Mouse (Mus musculus) testis, postnatal 10 days (tissue): ENCODE measurements at regions not wholly inside any gene's neighbourhood (a gene's known extent, or its start where the extent isn't known, plus 50 kb on each side); places are given as distances from the start of the nearest gene placed in this dataset.
"Not testable (repeated sequence)": the region's sequence is repeated elsewhere in the genome, so short reads cannot be mapped to it uniquely, and the experiment has no call there.

ENCODE experiments used
- DNase-seq: peaks from one replicate; pipeline ENCODE4 v3.0.0; 2021; ENCODE audit warnings: low spot score

DNA sequence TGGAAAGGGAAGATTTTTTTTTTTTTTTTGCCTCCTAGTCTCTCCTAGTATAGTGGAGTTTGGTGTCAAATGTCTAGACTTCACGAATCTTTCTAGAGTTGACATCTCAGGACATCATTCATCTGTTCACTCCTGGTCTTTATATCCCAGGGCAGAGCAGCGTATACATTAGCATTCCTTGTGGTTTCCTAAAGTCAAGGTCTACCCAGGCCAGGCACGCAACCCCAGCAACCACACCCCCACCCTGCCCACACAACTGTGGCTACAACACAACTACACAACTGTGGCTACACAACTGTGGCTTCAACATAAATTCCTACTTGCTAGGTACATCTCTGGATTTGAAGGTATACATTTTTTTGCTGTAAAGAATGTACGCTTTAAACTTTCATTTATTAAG lies 122.2 kb downstream of the Ppp1r3a start:
- no peak for DNase-seq

DNA sequence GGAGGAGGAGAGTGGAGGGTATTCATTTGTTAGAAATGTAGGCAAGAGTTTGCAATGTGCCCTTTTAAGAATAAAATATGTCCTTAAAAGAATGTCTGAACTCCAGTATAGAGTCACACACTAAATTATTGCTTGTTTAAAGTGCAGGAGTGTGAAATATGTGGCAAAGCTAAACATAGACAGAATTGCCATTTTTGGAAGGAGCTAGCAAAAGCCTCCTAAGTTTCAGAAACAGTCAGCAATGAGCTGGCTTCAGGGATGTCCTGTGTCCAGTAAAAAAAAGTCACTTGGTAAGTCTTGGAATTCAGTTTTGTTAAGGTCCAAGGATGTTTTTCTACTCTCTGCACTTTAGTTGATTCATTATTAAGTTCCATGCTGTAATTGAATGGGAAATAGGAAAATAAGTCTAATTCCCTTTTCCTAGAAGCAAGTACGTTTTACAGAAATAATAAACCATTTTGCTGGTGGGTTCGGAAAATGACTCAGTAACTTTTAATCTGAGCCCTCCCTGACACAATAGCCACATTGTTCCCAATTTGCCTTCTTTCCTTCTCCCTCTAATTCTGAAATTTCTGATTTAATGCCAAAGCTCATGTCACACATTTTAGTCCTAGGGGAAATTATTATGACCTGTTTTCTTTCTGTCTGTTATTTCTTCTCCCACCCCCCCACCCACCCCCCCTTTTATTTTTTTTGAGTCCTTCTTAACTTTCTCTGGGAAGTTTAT lies 123.2 kb downstream of the Ppp1r3a start:
- DNase-seq, result no peak

DNA sequence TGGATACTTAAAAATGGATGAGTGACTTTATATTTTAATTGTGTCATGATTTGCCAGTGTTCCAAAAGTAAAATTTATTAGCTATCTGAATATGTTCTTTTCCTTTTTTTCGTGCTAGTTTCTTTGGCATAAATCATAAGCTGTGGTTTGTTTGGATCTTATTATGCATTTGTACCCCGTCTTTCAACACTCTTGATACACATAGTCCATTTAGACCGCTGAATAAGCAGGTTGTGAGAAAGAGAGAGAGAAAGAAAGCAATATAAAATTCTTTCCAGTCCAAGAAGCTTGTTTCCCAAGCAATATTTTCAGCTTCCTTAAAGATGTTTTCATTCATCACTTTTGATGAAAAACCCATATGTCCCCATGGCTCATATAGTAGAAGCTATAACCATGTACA lies 138.4 kb downstream of the Ppp1r3a start:
- DNase-seq, result no peak

DNA sequence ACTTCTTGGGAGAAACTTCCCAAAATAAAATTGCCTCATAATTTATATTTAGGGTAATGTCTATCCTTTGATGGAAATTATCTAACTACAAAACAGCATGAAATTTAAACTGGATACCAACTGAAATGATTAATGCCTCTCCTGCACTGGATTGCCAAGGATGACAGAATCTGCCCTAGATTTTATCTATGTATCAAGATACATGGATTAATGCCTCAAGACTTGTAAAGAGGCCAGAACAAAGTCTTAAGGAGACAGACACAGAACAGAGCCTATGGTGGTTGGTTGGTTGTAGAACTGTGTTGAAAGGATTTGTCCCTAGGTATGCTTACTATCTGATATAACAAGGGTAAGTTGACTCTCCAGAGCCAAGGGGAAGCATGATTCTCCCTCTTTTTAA lies 147.0 kb downstream of the Ppp1r3a start:
- no peak for DNase-seq

DNA sequence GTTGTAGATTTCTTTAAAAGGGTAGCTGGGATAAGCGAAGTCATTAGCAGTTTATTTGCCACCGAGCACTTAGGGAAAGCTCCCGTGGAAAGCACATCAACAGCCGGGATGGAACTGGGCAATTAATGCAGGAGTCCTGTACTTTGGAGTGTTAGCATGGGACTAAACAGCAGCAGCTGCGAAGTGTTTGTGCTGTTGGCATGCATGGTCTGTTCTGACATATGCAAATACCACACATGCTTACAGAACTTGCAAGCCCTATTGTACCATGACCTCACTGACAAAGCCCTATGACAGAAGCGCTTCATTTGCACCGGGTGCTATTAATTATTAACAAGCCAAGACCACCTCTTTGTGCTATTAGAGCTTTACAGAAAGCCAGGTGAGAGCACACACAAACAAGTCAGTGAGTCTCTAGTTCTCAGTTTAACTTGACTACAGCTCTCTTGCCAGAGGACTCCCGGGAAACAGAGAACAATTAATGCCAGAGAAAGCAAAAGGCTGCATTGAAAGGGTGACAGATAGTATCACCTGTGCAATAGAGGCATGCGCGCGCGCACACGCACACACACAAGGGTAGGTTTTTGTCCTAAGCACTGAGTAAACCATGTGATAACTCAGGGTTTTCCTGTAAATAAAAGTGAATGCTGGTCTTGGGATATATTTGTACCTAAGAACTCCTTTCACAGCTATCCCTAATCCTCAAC lies 154.4 kb downstream of the Ppp1r3a start:
- no peak for DNase-seq

DNA sequence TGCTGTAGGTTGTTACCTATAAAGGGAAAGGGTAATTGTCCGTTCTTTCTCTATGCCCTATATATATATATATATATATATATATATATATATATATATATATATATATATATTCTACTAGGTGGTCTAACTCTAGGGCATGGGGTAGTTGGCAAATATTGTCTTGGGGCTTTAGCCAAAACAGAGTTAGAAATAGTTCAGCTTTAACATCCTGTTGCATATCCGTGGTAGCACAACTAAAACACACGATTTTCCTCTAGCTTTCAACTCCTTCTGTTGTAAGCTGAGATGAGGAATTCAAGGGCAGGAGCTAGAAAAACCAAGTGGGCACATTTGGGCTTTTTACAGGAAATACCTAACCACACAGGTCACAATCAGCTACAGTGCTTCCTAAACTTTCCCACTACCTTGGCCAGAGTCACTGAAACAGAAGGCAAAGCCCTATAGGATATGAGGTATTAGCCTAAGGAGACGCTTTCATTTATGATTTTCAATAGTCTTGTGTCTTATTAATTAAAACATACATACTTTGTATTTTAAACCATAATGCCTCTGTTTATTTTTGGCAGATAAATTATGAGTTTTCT lies 158.1 kb downstream of the Ppp1r3a start:
- no peak for DNase-seq

DNA sequence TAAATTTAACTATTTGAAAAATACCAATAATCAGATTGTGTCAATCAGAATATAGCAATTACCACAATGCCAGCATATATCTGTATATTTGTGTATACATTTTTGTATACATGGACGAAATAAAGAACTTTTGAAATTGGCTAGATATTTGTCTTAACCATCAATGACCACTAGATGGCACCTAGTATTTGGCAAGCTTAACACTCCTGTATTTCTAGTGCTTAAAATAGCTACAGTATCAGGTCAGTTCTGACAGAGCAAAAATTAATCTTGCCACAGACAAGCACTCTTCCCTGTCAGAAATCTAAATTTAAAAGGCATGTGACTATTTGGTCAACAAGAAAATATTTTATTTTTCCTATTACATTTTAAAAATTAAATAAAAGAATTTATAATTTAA lies 169.2 kb downstream of the Ppp1r3a start:
- DNase-seq, result no peak

DNA sequence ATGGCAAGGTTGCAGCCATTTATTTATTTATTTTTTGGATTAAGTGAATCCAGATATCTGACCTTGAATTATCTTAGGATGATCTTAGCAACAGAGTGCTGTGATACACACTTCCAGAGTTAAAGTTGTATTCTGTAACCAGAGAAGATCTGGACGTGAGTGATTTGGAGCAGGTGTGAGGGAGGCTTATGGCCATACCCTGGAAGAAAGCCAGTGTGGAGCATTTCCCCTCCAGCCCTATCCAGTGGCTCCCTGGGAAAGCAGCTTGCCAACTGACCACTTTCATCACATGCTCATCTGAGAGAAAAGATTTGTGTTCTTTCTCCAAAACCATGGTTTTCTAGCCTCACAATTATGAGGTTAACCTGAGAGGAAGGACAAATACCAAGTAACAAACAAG lies 171.2 kb downstream of the Ppp1r3a start:
- no peak for DNase-seq

DNA sequence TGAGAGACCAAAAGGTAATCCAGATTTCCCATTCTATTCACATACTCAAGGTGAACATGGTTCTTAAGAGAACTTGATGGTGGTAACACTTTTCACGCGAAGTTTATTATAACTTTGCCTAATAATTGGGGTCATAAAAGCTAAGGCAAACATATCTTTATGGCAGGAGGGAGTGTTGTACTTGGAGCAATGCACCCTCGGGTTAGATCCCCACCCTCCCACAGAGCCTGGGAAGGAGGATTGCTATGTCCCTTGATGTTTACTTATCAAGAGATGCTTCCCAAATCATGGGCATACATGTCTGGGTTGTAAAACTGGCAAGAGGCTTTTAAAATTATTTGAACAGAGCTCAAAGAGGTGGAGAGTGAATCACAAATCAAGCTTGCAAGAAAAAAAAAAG lies 180.5 kb downstream of the Ppp1r3a start:
- DNase-seq, result no peak

DNA sequence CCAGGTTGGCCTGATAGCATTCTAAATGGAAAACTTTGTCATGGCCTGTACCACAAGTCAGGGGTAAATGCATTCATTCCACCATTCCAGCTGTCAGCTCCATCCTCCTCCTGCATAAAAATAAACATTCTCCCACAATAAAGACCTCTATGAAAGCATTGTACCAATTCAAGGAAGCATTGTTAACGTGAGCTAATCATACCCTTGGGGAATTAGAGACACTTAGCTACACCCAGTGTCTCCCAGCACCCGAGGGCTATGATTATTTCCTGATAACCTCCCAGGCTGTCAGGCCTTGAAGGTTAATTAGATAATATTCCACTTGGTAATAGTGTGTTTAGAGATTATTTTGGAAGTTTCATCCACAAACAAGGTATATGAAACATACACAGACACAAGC lies 182.1 kb downstream of the Ppp1r3a start:
- DNase-seq, result no peak

DNA sequence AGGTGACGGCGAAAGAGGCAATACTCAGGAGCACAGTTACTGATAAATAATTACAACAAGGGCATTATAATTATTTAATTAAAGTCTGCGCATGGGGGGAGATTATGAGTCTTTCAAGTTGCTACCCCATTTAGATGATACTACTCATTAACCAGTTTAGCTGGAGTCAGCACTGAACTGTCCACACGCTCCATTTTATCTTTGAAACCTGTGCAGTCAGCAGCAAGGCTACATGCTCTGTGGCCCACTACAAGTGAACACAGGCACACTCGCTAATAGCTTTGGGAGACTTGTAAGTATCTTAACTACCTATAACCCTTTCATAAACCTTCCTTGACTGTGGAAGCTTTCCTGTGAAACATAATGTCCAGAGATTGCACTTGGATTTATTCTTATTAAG lies 214.7 kb downstream of the Ppp1r3a start:
- no peak for DNase-seq

DNA sequence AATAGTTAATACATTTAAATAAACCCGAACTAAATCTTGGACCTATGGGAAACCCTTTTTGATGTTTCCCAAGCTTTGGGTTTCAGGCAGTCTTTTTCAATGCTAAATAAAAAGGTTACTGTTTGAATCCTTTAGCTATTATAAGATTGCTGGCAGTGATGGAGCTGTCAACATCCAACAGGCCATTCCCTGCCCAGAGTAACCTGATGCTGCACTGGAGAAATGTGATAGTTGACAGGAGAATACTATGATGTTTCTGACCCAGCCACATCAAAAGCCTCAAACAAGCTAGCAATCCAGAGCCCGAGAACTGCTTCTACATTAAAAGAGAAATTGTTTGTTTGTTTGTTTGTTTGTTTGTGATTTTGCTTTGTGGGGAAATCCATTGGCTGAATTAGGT lies 226.0 kb downstream of the Ppp1r3a start:
- DNase-seq, result no peak

DNA sequence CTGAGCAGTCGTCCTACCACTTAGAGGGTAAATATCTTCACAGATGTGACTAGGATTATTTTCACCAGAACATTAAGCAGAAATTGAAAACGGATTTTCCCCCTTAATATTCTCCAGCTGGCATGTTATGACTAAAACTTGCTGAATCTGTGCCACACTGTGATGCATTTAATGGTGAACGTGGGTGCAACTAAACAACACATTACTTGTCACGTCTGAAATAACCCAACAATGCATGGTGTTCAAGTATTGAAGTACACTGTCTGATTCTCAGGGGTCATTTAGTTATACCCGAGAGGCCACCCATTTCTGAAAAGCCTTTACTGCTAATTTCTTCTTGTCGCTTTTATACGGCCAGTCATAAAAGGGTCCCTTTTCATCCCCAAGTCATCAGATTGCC lies 226.5 kb downstream of the Ppp1r3a start:
- DNase-seq, result no peak

DNA sequence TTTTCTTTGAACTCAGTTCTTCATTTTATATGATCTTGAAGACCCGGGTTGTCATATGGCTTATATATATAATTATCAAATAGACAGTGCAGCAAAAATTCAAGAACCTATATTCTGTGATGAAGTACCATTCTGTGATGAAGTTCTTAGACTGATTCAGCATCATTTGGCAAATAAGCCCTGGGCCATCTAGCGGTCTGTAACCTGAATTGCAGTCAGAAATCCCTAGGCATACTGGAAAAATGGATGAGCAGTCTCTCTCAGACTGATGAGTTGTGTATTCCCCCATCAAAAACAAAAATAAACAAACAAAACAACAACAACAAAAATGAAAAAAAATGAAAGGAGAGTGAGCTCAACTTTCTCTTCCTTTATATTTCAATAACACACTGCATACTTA lies 232.3 kb downstream of the Ppp1r3a start:
- DNase-seq, result no peak

DNA sequence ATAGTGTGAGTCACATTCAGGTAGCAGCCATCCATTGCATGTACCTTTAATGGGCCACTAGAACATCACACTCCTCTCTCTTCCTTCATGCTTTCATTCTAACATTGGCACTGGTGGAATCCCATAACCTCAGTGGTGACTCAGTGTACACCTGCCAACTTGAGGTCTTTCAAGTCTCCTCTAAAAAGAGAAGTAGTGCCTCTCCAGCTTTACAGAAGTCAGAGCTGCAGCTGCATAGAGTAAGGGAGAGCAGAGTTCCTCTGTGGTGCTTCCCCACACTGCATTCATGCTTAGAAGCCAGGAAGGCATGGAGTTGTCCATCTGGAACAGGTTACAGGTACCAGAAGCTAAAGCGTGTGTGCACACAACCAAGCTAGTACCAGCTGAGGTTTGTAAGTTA lies 233.8 kb downstream of the Ppp1r3a start:
- no peak for DNase-seq

DNA sequence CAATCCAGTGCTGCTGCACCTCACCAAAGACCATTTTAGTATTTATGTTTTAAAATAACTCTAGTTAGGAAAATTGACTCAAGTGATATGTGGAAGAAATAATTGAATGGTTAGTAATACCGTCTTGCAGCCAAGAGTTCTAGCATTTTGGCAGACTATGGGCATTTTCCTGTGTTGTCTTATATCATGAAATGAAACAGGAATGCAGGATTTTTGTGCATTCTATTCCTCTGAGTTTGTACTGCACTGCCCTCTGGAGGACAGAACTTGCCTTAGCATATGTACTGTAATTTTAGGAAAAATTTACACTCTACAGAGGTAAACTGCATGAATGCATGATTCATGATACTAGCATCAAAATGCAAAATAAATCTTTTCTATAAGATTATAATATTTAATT lies 250.9 kb downstream of the Ppp1r3a start:
- DNase-seq, result peak; percentile 41

DNA sequence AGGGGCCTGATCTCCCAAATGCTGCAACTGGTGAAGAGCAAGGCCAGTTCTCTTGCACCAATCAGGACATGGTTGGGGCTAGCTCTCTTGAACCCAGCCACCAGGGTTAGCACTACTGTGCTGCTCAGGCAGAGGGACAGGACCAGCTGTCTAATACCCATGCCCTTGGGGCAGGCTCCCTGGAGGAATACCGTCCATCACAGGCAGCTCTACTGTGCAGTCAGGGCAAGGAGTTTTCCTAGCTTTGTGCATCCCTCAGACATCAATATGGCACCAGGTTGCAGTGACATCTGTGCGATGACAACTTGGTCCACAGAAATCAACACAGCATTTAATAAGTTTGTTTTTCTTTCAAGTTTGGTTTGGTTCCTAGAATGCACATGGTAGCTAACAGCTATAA lies 254.4 kb downstream of the Ppp1r3a start:
- DNase-seq, result no peak

DNA sequence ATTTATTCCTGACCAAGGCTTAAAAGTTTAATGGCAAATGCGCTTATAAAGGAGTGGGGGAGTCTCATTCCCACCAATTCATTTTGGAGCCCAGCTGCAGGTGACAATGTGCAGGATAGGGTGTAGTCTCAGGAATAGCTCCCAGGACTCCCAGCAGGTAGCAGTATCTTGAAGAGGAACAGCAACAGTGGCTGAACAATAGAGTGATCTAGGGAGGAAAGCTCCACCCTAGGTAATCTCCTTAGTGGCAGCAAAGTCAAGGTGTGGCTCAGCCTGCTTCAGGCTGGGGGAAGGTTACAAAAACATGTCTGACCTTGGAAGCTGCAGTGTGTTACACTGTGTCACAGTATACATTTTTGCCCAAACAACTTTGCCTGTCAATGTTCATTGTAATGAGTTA lies 255.2 kb downstream of the Ppp1r3a start:
- not testable (repeated sequence) for DNase-seq

DNA sequence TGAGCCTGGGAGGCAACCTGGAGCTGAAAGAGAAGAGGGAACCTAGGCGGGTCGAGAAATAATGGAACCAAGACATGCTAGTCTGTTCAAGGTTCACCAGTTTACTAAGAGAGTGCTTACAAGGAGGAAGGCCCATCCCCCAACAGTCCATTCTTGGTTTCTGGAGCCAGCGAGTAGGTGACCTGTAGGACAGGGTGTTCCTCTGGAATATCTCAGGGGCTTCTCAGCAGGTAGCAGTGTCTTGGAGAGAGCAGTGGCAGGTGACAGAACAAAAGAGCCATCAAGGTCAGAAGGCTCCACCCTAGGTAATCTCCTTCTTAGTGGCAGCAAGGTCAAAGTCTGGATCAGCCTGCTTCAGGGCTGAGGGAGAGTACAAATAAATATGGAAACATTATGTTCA lies 268.4 kb downstream of the Ppp1r3a start:
- DNase-seq, result not testable (repeated sequence)

DNA sequence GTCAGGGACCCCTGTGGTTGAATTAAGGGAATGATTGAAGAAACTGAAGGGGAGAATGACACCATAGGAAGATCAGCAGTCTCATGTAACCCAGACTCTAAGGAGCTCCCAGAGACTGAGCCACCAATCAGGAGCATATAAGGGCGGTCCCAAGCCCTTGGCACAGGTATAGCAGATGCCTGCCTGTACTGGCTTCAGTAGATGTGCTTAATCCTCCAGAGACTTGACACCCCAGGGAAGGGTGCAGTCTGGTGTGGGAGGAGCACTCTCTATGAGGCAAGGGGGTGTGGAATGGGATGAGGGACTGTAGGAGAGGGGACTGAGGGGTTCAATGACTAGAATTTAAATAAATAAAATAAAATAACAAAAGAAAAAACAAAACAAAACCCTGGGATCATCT lies 298.7 kb downstream of the Ppp1r3a start:
- no peak for DNase-seq

DNA sequence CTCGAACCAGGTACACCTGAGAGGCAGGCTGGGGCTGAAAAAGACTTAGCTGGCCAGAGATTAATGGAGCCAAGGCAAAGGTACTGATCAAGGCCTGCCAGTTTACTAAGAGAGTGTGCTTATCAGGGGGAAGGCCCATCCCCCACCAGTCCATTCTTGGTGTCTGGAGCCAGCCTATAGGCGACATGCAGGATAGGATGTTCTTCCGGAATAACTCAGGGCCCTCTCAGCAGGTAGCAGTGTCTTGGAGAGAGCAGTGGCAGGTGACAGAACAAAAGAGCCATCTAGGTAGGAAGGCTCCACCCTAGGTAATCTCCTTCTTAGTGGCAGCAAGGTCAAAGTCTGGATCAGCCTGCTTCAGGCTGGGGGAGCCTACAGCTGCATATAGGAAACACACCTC lies 301.8 kb downstream of the Ppp1r3a start:
- not testable (repeated sequence) for DNase-seq

DNA sequence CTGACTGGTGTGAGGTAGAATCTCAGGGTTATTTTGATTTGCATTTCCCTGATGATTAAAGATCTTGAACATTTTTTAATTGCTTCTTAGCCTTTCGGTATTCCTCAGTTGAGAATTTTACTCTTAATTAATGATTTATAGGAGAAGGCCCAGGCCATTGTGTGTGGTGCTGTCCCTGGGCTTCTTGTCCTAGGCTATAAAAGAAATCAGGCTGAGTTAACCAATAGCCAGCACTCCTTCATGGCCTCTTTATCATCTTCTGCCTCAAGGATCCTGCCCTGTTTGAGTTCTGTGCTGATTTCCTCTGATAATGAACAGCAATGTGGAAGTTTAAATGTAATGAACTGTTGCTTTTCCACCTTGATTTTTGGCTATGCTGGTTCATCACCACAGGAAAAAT lies 323.3 kb downstream of the Ppp1r3a start:
- DNase-seq, result no peak

DNA sequence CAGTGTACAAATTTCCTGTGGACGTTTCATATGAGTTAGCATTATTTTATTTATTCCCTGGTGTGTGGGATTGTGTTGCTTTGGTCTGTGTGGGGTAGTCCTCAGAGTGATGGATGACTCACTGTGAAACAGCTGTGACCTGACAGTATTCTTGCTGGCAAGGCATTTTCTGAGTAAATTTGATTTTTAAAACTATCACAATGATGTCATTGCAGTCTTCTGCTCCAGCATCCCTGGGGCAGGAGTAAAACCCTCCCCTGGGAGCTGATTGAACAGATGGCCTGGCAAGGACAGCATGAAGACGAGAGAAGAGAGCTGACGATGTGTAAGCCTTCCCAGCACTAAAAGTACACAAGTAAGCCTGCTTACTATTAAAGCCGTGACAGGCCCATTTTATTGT lies 345.3 kb downstream of the Ppp1r3a start:
- DNase-seq, result no peak

DNA sequence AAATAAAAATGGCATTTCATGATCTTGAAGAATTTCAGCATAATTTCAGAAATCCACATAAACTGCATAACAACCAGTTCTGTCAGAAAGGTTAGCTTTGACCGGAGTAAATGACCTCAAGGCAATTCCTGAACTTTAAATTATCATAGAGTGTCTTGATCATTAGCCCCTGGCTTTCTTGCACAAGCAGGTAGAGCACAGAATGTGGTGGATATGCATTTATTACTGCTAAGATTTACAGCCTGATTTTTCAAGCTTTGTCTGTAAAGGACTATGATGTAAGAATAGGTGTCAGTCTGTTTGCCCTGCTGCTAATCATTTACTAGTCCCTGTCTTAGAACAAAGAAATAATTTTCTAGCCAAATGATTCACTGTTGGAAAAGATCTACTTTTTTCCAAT lies 347.3 kb downstream of the Ppp1r3a start:
- DNase-seq, result no peak
